Mouse (Mus musculus) kidney, adult 2 months (tissue): Measurements from ENCODE around the gene Defb20. TPM values are rescaled to one million over a fixed set of nuclear protein-coding genes. Genes with fewer than 3 reads are reported as not detected.

ENCODE experiments used
- DNase-seq: peaks from one replicate; pipeline ENCODE4 v3.0.0; 2021
- H3K27ac ChIP-seq: fragments of 200-500 bp; 2 replicates; pipeline ENCODE4 v1.5.1; 2012; ENCODE audit warnings: low read depth, low read length, control low read depth, inconsistent platforms; ENCODE audit not compliant: insufficient read depth
- H3K27me3 ChIP-seq: fragments of 200-500 bp; replicated peaks from 2 replicates; pipeline ENCODE4 v1.6.1; 2012; ENCODE audit warnings: mild to moderate bottlenecking, moderate library complexity, low read length, inconsistent platforms; ENCODE audit not compliant: control insufficient read depth, insufficient read depth
- H3K36me3 ChIP-seq: fragments of 200-500 bp; 2 replicates; pipeline ENCODE4 v1.6.1; 2012; ENCODE audit warnings: mild to moderate bottlenecking, moderate library complexity, low read length, inconsistent platforms; ENCODE audit not compliant: control insufficient read depth, insufficient read depth
- H3K4me1 ChIP-seq: fragments of 200-500 bp; 2 replicates; pipeline ENCODE4 v1.6.1; 2011; ENCODE audit warnings: low read length; ENCODE audit not compliant: control insufficient read depth, insufficient read depth
- H3K4me3 ChIP-seq: fragments of 200-500 bp; 2 replicates; pipeline ENCODE4 v1.5.1; 2011; ENCODE audit warnings: mild to moderate bottlenecking, low read depth, low read length, control low read depth; ENCODE audit not compliant: insufficient read depth
- CTCF ChIP-seq: fragments of 200-500 bp; conservative IDR thresholded peaks from 2 replicates; pipeline ENCODE4 v1.5.1; 2011; ENCODE audit warnings: low read depth, mild to moderate bottlenecking, control low read depth, low read length, moderate library complexity, mixed read lengths; ENCODE audit not compliant: insufficient read depth, insufficient read length
- POLR2A ChIP-seq: fragments of 200-500 bp; IDR thresholded peaks from one replicate; pipeline ENCODE4 v1.6.1; 2011; ENCODE audit warnings: low read depth, low read length, control low read depth
- WGBS: fragments of 180-500 bp; shearing (Covaris S2); methylation state at CpG from one replicate; pipeline ENCODE4 v1.1.7; 2018; 5-methylcytosine and 5-hydroxymethylcytosine counted together
- polyA plus RNA-seq: library from polyadenylated mRNA; depleted of rRNA; stranded (reverse); fragments of >200 nt; gene quantifications from 2 replicates; pipeline ENCODE4 v1.2.3, GENCODE M21; 2012; rRNA removed

The Defb20 gene
- polyA plus RNA-seq, 1 experiment = not detected

DNA sequence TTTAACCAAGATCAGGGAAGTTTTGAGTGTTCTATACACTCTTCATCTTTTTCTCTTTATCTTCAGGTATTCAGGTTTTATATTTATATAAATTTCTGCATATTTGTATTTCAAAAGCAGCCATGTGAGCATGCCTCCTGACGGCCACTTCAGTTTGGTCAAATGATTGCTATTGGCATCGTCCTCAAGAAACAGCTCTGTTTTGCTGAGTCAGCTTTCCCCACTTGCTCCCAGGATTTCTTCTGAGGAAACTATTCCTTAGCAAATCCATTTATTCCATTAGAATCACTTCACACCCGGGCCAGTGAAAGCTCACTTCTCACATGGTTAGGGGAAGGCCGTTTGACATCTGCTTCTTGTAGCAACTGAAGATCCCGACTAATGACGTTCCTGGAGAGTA is 21.2 kb downstream of the Defb20 start:
- 75% methylated on average over 6 of the region's 6 CpGs for WGBS
- no peaks in the 10 kb centered on the region for H3K36me3 ChIP-seq
- H3K4me1 ChIP-seq = no peaks in the 10 kb centered on the region
- H3K4me3 ChIP-seq = no peak overlapping the region
- no peaks in the 10 kb centered on the region for H3K27me3 ChIP-seq
- no peak overlapping the region for H3K27ac ChIP-seq
- TF ChIP-seq CTCF = no peak
- no peak for TF ChIP-seq POLR2A
- DNase-seq = no peak

DNA sequence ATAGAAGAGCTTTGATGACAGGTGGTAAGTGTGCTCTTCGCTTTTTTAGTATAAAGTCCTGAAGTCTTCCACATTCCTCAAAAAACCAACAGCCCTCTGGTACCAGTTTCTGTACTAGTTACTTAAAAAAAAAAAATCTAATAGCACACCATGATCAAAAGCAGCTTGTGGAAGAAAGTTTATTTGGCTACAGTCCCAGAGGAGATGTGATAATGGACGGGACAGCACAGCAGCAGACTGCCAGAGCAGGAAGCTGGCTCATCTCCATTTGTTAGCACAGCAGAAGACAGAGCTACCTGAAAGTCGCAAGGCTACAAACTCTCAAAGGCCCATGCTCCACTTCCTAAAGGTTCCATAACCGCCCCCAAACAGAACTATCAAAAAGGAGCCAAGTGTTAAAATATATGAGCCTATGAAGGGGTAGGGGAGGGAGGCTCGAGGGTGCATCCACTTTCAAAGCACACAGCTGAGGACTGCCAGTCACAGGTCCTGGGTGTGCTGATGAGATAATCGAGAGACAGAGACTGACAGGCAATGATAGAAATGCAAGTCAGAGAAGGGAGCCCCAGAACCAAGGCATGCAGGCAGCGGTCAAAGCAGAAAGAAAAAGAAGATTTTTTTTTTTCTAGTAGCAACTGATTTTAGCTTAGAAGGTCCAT is 23.5 kb downstream of the Defb20 start:
- Histone ChIP-seq H3K4me1 (no peaks in the 10 kb centered on the region), H3K36me3 (no peaks in the 10 kb centered on the region), H3K27ac (no peak overlapping the region), H3K27me3 (no peaks in the 10 kb centered on the region), H3K4me3 (no peak overlapping the region)
- TF ChIP-seq POLR2A = no peak
- no peak for TF ChIP-seq CTCF
- no peak for DNase-seq
- 71% methylated on average over 7 of the region's 7 CpGs for WGBS

GRCm38 (mm10) chr2:152500863-152501229 is 24.0 kb downstream of the Defb20 start:
- WGBS = 81% methylated on average over 6 of the region's 6 CpGs
- Histone ChIP-seq H3K36me3 (no peaks in the 10 kb centered on the region), H3K4me3 (no peak overlapping the region), H3K4me1 (no peaks in the 10 kb centered on the region), H3K27me3 (no peaks in the 10 kb centered on the region), H3K27ac (no peak overlapping the region)
- no peak for DNase-seq
- TF ChIP-seq CTCF = peak; percentile 19; the same call in 1 of the 2 replicates
- TF ChIP-seq POLR2A = no peak

DNA sequence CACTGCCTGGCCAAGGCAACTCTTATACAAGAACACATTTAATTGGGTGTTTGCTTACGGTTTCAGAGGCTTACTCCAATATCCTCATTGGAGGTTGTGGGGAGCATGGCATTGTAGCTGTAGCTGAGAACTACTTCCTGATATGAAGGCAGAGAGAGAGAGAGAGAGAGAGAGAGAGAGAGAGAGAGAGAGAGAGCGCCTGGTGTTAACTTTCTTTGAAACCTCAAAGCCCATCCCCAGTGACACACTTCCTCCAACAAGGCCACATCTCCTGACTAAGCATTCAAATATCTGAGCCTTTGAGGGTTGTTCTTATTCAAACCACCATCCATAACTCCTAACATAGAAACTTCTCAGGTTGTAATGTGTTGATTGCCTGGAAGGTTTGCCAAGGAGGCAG is 27.1 kb downstream of the Defb20 start:
- no peak overlapping the region for H3K4me3 ChIP-seq
- no peaks in the 10 kb centered on the region for H3K36me3 ChIP-seq
- no peaks in the 10 kb centered on the region for H3K4me1 ChIP-seq
- no peak overlapping the region for H3K27ac ChIP-seq
- no peak for DNase-seq
- TF ChIP-seq POLR2A = no peak
- TF ChIP-seq CTCF = no peak
- H3K27me3 ChIP-seq = no peaks in the 10 kb centered on the region
- WGBS = 86% methylated on average over 2 of the region's 2 CpGs

DNA sequence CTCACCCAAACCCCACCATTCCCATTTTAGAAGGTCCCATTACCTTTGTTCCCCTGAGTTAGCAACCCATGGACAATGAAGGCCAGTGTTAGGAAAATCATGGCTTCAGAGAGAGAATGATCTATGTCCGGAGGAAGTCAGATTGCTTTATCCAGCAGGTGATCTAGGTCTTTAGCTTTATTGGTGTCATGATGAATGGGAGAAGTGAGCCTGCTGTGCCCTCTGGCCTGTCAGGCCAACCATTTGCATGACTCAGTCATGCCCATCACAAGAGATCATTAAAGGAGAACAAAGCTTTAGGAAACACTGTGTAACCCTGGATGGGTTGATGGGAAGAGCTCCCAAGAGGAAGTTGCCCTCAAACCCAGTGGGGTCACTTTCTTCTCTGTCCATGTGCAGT is 34.7 kb downstream of the Defb20 start, which contains the start of gene Defb26:
Gene Defb26, minus strand, starts transcription at position 101 of the 400 bp plus-strand sequence.
- Histone ChIP-seq H3K36me3 (no peaks in the 10 kb centered on the region), H3K4me1 (no peaks in the 10 kb centered on the region), H3K27ac (no peak within 1 kb of the TSS), H3K4me3 (no peak within 1 kb of the TSS), H3K27me3 (no peaks in the 10 kb centered on the region)
- TF ChIP-seq POLR2A (no peak), CTCF (no peak)
- 73% methylated on average over 1 of the region's 1 CpGs for WGBS
- DNase-seq = no peak

- no peaks in the 10 kb centered on the region for H3K36me3 ChIP-seq
- H3K27me3 ChIP-seq = no peaks in the 10 kb centered on the region
- WGBS = 39% methylated on average over 4 of the region's 4 CpGs
- no peak overlapping the region for H3K4me3 ChIP-seq
- H3K27ac ChIP-seq = no peak overlapping the region
- TF ChIP-seq CTCF (no peak), POLR2A (no peak)
- no peak for DNase-seq
- H3K4me1 ChIP-seq = 0 out of 2 replicates have a peak, but pooled peaks cover 3% of the 10 kb centered on the region
These were observed 39.2 kb downstream of the Defb20 start for GRCm38 (mm10) chr2:152516084-152516483.

GRCm38 (mm10) chr2:152517981-152518380 is 41.1 kb downstream of the Defb20 start, which contains the start of gene Defb28:
Gene Defb28, plus strand, starts transcription at chr2:152518255.
- TF ChIP-seq CTCF (no peak; the same call in 1 of the 2 replicates), POLR2A (no peak)
- WGBS = 50% methylated on average over 4 of the region's 4 CpGs
- Histone ChIP-seq H3K36me3 (no peaks in the 10 kb centered on the region), H3K4me1 (0 out of 2 replicates have a peak, but pooled peaks cover 3% of the 10 kb centered on the region), H3K27ac (no peak within 1 kb of the TSS), H3K27me3 (no peaks in the 10 kb centered on the region), H3K4me3 (no peak within 1 kb of the TSS)
- DNase-seq = peak; percentile 38

Other genes starting within 250 kb of the Defb20 start
- gene Tbc1d20, start 183.2 kb upstream of the Defb20 start, polyA plus RNA-seq = 54.6 and 59.5 TPM in 2 replicates
- 150 and 155 TPM in 2 replicates for gene Rbck1, start 144.4 kb upstream of the Defb20 start, polyA plus RNA-seq
- 1.4 and 1.5 TPM in 2 replicates for gene Trib3, start 133.0 kb upstream of the Defb20 start, polyA plus RNA-seq
- gene Nrsn2, start 100.4 kb upstream of the Defb20 start, polyA plus RNA-seq = 0.12 and 0.50 TPM in 2 replicates
- gene Sox12, start 79.0 kb upstream of the Defb20 start, polyA plus RNA-seq = 9.1 and 9.5 TPM in 2 replicates
- gene Zcchc3, start 62.0 kb upstream of the Defb20 start, polyA plus RNA-seq = 3.8 and 4.3 TPM in 2 replicates
- 0.69 and 0.78 TPM in 2 replicates for gene 6820408C15Rik, start 61.5 kb upstream of the Defb20 start, polyA plus RNA-seq
- gene Defb23, start 12.4 kb upstream of the Defb20 start, polyA plus RNA-seq = not detected in 2 replicates
- not detected in 2 replicates for gene Defb22, start 13.1 kb downstream of the Defb20 start, polyA plus RNA-seq
- gene Defb26, start 34.6 kb downstream of the Defb20 start, polyA plus RNA-seq = 1.0 and 2.0 TPM in 2 replicates
- 0.30 TPM in 1 of 2 replicates, not detected in the other for gene Defb28, start 41.2 kb downstream of the Defb20 start, polyA plus RNA-seq
- gene Defb29, start 63.0 kb downstream of the Defb20 start, polyA plus RNA-seq = 159 and 165 TPM in 2 replicates
- gene Gm17416, start 92.3 kb downstream of the Defb20 start, polyA plus RNA-seq = not detected in 2 replicates
- not detected in 2 replicates for gene Defb21, start 95.7 kb downstream of the Defb20 start, polyA plus RNA-seq
- gene Defb19, start 103.2 kb downstream of the Defb20 start, polyA plus RNA-seq = 2.3 and 2.9 TPM in 2 replicates
- gene Defb45, start 122.3 kb downstream of the Defb20 start, polyA plus RNA-seq = not detected in 2 replicates
- gene Defb36, start 127.3 kb downstream of the Defb20 start, polyA plus RNA-seq = 0.27 and 0.52 TPM in 2 replicates
- 1.0 TPM in 1 of 2 replicates, not detected in the other for gene Defb25, start 146.0 kb downstream of the Defb20 start, polyA plus RNA-seq
- gene Rem1, start 149.9 kb downstream of the Defb20 start, polyA plus RNA-seq = 10.5 and 13.5 TPM in 2 replicates
- gene H13, start 192.4 kb downstream of the Defb20 start, polyA plus RNA-seq = 129 and 161 TPM in 2 replicates
- 8.4 and 10.1 TPM in 2 replicates for gene Mcts2, start 210.0 kb downstream of the Defb20 start, polyA plus RNA-seq